Mouse (Mus musculus) midbrain, embryonic 14.5 days (tissue): ENCODE data around the gene Wdr19. TPM values are rescaled to one million over a fixed set of nuclear protein-coding genes. Genes with fewer than 3 reads are reported as not detected.
A peak's percentile ranks its signal among the peaks of the same experiment; 100 is the strongest.

Experiments used
- ATAC-seq: fragments of 200-750 bp; cut with Nextera tagmentation; 2 replicates; pipeline ENCODE4 v1.8.0; 2017; ENCODE audit warnings: moderate number of reproducible peaks, moderate library complexity; ENCODE audit not compliant: low FRiP score, low TSS enrichment
- DNase-seq: peaks from one replicate; pipeline ENCODE4 v3.0.0-alpha.2; 2015
- H3K27ac ChIP-seq: fragments of 300-500 bp; sonication (generic); replicated peaks from 2 replicates; pipeline ENCODE4 v1.5.1; 2014; ENCODE audit warnings: mild to moderate bottlenecking, low read depth, low read length, moderate library complexity
- H3K27me3 ChIP-seq: fragments of 300-500 bp; sonication (generic); 2 replicates; pipeline ENCODE4 v1.6.1; 2014; ENCODE audit warnings: low read length, control low read depth, mixed read lengths; ENCODE audit not compliant: control insufficient read depth, insufficient read depth
- H3K36me3 ChIP-seq: fragments of 300-500 bp; sonication (generic); 2 replicates; pipeline ENCODE4 v1.6.1; 2014; ENCODE audit warnings: low read length, control low read depth; ENCODE audit not compliant: control insufficient read depth, insufficient read depth
- H3K4me1 ChIP-seq: fragments of 300-500 bp; sonication (generic); 2 replicates; pipeline ENCODE4 v1.6.1; 2014; ENCODE audit warnings: mild to moderate bottlenecking, antibody characterized with exemption, low read length, control low read depth; ENCODE audit not compliant: control insufficient read depth, insufficient read depth
- H3K4me2 ChIP-seq: fragments of 300-500 bp; sonication (generic); 2 replicates; pipeline ENCODE4 v1.6.1; 2014; ENCODE audit warnings: mild to moderate bottlenecking, low read length, moderate library complexity
- H3K4me3 ChIP-seq: fragments of 300-500 bp; sonication (generic); replicated peaks from 2 replicates; pipeline ENCODE4 v1.5.1; 2014; ENCODE audit warnings: low read depth, low read length
- H3K9ac ChIP-seq: fragments of 300-500 bp; sonication (generic); replicated peaks from 2 replicates; pipeline ENCODE4 v1.6.1; 2014; ENCODE audit warnings: mild to moderate bottlenecking, low read length, moderate library complexity
- H3K9me3 ChIP-seq: fragments of 300-500 bp; sonication (generic); 2 replicates; pipeline ENCODE4 v1.6.1; 2016; ENCODE audit warnings: low read length, control low read depth, mixed read lengths; ENCODE audit not compliant: control insufficient read depth
- WGBS: fragments of 180-500 bp; shearing (Covaris S2); extraction: QIAGEN DNeasy Blood & Tissue Kit; methylation state at CpG from one replicate; pipeline ENCODE4 v1.1.7; 2014; 5-methylcytosine and 5-hydroxymethylcytosine counted together
- polyA plus RNA-seq: library from polyadenylated mRNA; unstranded; fragments of >200 nt; fragmentation: Nextera tagmentation; extraction: Ambion mirVana; gene quantifications from 2 replicates; pipeline ENCODE4 v1.2.1, GENCODE M21; 2014

Gene Wdr19
- polyA plus RNA-seq, 1 experiment from 2014 or later: 18.3 TPM

DNA sequence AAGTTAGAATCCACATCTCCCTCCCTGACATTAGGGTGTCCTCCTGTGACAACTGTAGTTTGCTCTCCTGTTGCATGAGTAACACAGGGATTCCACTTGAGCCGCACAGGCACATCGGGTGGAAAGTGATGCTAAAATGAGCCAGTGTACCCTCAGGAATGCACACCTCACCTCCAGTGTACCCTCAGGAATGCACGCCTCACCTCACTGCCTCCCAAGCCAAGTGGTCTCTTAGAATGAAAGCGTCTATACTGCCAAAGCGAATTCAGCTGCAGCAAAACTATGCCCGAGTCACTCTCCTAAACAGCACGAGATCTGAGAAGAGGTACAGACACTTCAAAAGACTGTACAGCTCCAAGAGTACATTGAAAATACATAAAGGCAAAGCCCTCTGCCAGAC is 21.5 kb downstream of the Wdr19 start:
- no peak overlapping the region for H3K27ac ChIP-seq
- no peak overlapping the region for H3K9ac ChIP-seq
- peaks cover 36% of the 10 kb centered on the region for H3K36me3 ChIP-seq
- no peak overlapping the region for H3K4me2 ChIP-seq
- DNase-seq: no peak
- H3K27me3 ChIP-seq: no peaks in the 10 kb centered on the region
- no peak overlapping the region for H3K4me3 ChIP-seq
- 91% methylated on average over 7 of the region's 7 CpGs for WGBS
- no peaks in the 10 kb centered on the region for H3K4me1 ChIP-seq
- no peaks in the 10 kb centered on the region for H3K9me3 ChIP-seq
- no peak for ATAC-seq

DNA sequence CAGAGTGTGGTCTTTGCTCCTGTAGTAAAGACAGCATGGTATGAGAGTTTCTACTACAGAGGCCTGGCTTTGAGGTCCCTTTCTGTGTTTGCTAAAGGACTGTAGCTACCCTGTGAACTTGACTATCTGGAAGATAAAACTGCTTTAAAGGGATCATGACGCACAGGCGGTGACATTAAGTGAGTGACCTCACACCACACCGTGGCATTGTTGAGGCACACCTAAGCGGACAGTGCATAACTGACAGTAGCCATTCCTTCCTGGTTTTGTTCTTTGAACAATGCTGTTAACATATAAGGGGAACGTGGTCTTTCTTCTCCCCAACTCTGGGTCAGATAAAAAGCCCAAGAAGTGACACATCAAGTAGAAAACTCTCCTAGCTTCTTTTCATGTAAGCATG is 24.6 kb downstream of the Wdr19 start:
- ATAC-seq (no peak), DNase-seq (no peak)
- no peaks in the 10 kb centered on the region for H3K9me3 ChIP-seq
- 92% methylated on average over 5 of the region's 5 CpGs for WGBS
- H3K9ac ChIP-seq: no peak overlapping the region
- H3K4me2 ChIP-seq: no peak overlapping the region
- no peak overlapping the region for H3K4me3 ChIP-seq
- H3K4me1 ChIP-seq: no peaks in the 10 kb centered on the region
- H3K27me3 ChIP-seq: no peaks in the 10 kb centered on the region
- no peak overlapping the region for H3K27ac ChIP-seq
- H3K36me3 ChIP-seq: peaks cover 50% of the 10 kb centered on the region

DNA sequence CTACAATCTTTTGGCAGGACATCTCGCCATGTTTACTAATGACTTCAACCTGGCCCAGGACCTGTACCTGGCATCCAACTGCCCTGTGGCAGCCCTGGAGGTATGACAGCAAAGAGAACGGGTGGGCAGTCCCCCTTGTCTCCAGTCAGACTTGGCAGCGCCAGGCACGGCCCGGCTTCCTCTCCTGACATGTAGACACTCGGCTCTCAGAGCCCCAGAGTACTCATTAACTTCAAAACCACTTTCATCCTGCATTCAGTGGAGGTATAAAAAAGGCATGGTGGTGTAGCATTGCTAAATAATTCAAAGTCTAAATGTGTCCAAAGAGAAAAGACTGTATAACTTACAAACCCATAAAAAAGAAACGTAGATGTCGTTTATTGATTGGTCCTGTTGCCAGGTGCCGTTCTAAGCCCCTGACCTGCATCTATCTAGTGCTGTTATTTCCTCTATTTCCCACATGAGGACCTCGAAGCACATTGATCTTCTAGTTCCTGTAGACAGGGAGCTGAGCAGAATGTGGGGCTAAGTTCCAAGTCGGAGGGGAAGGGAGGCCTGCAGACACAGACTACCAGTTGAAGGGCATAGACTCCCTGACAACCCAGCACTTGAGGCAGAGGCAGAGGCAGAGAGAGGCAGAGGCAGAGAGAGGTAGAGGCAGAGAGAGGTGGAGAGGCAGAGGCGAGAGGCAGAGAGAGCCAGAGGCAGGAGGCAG is 31.9 kb downstream of the Wdr19 start:
- ATAC-seq (peak; percentile 70; the same call in 1 of the 2 replicates), DNase-seq (peak; percentile 54)
- Histone ChIP-seq H3K4me3 (no peak overlapping the region), H3K4me1 (no peaks in the 10 kb centered on the region), H3K27me3 (no peaks in the 10 kb centered on the region), H3K27ac (peak overlapping the region; percentile 60), H3K9me3 (no peaks in the 10 kb centered on the region), H3K36me3 (peaks cover 36% of the 10 kb centered on the region), H3K9ac (no peak overlapping the region), H3K4me2 (no peak overlapping the region)
- 74% methylated on average over 12 of the region's 12 CpGs for WGBS

DNA sequence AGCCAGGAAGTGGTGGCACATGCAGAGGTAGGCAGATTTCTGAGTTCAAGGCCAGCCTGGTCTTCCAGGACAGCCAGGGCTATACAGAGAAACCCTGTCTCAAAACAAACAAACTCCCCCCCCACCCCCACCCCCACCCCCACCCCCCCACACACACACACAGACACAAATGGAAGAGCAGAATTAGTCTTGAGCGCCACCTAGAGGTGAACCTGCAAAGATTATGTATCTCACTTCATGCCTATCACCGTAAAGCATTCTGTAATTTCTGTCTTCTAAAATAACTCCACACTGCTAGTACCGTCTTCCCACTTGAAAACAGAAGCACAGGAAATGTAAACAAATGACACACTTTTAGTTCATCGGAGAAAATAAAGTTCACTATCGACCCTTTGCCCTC is 43.2 kb downstream of the Wdr19 start:
- Histone ChIP-seq H3K27me3 (no peaks in the 10 kb centered on the region), H3K4me2 (no peak overlapping the region), H3K36me3 (peaks cover 27% of the 10 kb centered on the region), H3K4me3 (no peak overlapping the region), H3K4me1 (no peaks in the 10 kb centered on the region), H3K9me3 (no peaks in the 10 kb centered on the region), H3K27ac (no peak overlapping the region), H3K9ac (no peak overlapping the region)
- peak; percentile 77 for DNase-seq
- ATAC-seq: no peak
- 54% methylated on average over 5 of the region's 5 CpGs for WGBS

DNA sequence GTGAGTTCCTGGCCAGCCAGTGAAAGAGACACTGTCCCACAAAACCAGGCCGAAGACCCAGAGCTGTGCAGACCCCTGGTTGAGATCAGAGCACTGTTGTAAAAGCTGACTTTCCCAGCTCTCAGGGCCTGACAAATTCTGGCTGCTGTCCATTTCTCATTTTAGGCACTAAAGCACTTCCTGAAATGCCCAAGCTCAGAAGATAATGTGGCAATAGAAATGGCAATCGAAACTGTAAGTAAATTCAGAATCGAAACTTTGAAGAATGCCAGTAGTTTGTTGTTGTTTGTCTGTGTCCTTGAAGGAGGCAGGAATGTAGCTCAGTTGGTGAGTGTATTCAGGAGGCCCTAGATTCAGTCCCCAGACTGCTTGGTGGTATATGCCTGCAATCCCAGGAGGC is 47.8 kb downstream of the Wdr19 start:
- Histone ChIP-seq H3K4me3 (no peak overlapping the region), H3K27ac (no peak overlapping the region), H3K9me3 (no peaks in the 10 kb centered on the region), H3K27me3 (no peaks in the 10 kb centered on the region), H3K9ac (no peak overlapping the region), H3K4me1 (no peaks in the 10 kb centered on the region), H3K4me2 (no peak overlapping the region), H3K36me3 (peaks cover 19% of the 10 kb centered on the region)
- WGBS: 93% methylated on average over 3 of the region's 3 CpGs
- no peak for DNase-seq
- ATAC-seq: no peak

DNA sequence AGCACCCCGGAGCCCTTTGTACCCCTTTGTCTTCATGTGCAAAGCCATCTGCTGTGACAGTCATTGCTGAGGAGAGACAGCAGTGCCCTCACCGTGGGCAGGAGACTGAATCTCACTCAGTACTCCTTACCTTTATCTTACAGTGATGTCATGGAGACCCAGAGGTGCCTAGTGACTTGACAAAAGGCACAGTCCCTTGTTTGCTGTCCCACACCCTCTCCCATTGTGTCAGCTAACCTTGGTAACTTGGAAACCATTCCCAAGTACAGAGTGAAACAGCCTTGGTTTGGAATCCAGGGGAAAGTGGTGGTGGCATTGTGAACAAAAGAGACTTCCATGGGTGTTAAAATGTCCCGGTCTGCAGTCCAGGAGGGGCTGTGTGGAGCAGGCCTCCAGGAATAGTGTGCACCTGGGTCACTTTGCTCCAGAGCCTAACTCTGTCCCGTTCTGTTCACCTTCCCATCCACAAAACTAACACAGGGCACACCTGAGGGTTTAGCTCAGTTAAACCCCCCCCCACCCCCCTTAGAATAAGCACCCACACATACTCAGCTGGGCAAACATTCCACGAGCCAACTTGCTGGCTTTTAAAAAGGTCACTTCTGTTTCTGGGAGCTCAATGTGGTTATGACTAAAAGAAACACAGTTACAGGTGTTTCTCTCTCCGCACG is 50.8 kb downstream of the Wdr19 start:
- ATAC-seq: no peak
- Histone ChIP-seq H3K4me1 (no peaks in the 10 kb centered on the region), H3K27me3 (no peaks in the 10 kb centered on the region), H3K4me3 (no peak overlapping the region), H3K9me3 (no peaks in the 10 kb centered on the region), H3K36me3 (peaks cover 10% of the 10 kb centered on the region), H3K4me2 (no peak overlapping the region), H3K27ac (no peak overlapping the region), H3K9ac (no peak overlapping the region)
- 58% methylated on average over 7 of the region's 7 CpGs for WGBS
- DNase-seq: no peak

DNA sequence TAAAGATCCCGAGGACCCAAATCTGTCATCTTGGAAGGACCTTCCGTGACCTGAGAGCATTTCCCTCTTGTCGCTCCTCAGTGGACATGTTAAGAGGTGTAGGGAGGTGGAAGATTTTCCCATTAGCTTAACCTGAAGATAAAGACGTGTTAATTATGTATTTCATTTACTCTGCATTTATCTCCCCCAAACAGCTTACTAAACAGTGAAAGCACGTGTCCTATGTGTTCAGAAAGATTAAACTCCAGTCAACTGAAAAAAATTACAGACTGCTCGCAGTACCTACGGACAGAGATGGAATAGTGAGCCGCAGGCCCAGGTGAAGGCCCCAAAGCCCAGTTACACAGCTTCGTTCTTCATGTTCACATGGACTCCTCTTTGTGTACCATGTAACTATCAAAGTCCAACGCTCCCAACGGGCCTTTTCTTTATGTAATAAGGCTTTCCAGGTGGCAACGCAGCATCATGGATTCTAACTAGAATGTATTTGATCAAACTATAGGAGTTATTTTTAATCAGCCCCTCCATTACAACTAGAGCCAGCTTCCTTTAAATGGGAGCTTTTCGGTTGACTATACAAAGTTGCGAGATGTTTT is 58.5 kb downstream of the Wdr19 start:
- Histone ChIP-seq H3K4me3 (no peak overlapping the region), H3K9me3 (no peaks in the 10 kb centered on the region)

DNA sequence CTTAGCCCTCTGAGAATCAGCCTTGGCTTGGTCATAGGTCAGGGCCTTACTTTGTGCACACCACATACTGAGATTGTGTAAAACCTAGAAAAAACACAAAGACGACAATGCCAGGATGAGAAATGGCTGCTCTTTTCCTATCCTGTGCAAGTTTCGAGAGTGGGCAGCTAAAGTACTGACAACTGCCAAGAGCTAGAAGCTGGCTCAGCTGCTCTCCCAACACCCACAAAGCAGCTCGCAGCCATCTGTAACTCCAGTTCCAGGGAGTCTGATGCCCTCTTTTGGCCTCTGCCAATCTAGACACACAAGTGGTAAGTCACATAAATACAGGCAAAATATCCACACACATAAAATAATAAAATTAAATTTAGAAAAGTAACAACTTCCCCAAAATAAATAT is 74.5 kb downstream of the Wdr19 start:
- WGBS: 92% methylated on average over 3 of the region's 3 CpGs
- Histone ChIP-seq H3K4me1 (no peaks in the 10 kb centered on the region), H3K9me3 (no peaks in the 10 kb centered on the region), H3K9ac (no peak overlapping the region), H3K36me3 (peaks cover 29% of the 10 kb centered on the region), H3K4me3 (no peak overlapping the region), H3K27ac (no peak overlapping the region), H3K4me2 (no peak overlapping the region), H3K27me3 (no peaks in the 10 kb centered on the region)
- DNase-seq: no peak
- no peak for ATAC-seq

More for the DNA sequence above, 58.5 kb downstream of the Wdr19 start:
- H3K27ac ChIP-seq: no peak overlapping the region
- ATAC-seq (no peak), DNase-seq (no peak)
- WGBS: 84% methylated on average over 14 of the region's 14 CpGs
- H3K36me3 ChIP-seq: peaks cover 62% of the 10 kb centered on the region
- H3K9ac ChIP-seq: no peak overlapping the region
- H3K27me3 ChIP-seq: no peaks in the 10 kb centered on the region
- no peaks in the 10 kb centered on the region for H3K4me1 ChIP-seq
- no peak overlapping the region for H3K4me2 ChIP-seq
